Mouse (Mus musculus) MEL (cell line): ENCODE results near the gene Gapdh. TPM values are rescaled to one million over a fixed set of nuclear protein-coding genes. Genes with fewer than 3 reads are reported as not detected.

ENCODE experiments used
- DNase-seq: peaks from one replicate; pipeline ENCODE4 v3.0.0; 2011; ENCODE audit warnings: low read depth, low spot score
- H3K27ac ChIP-seq: 2 replicates; pipeline ENCODE4 v1.5.1; 2012; ENCODE audit warnings: low read depth, mild to moderate bottlenecking, control low read depth, low read length, moderate library complexity; ENCODE audit not compliant: control insufficient read depth
- H3K27me3 ChIP-seq, 2 experiments: fragments of 150-350 bp in 1 of 2; sonication (generic) in 1 of 2; 2 replicates each; pipeline ENCODE4 v1.6.1; 2012; ENCODE audit warnings: low read length in 2 of 2, mild to moderate bottlenecking in 2 of 2, improper control_type of control experiment in 1 of 2, moderate library complexity in 1 of 2; ENCODE audit not compliant: insufficient read depth in 2 of 2, control insufficient read depth in 1 of 2
- H3K36me3 ChIP-seq, 2 experiments: 2 replicates each; pipeline ENCODE4 v1.6.1; 2012 to 2014; ENCODE audit warnings: low read length in 2 of 2, improper control_type of control experiment in 1 of 2, inconsistent platforms in 1 of 2, mild to moderate bottlenecking in 1 of 2; ENCODE audit not compliant: insufficient read depth in 2 of 2, control insufficient read depth in 1 of 2
- H3K4me1 ChIP-seq, 2 experiments: fragments of 150-350 bp in 1 of 2; sonication (generic) in 1 of 2; 2 replicates each; pipeline ENCODE4 v1.6.1; 2012; ENCODE audit warnings: low read length in 2 of 2, improper control_type of control experiment in 1 of 2, mild to moderate bottlenecking in 1 of 2; ENCODE audit not compliant: insufficient read depth in 2 of 2, control insufficient read depth in 1 of 2
- H3K4me3 ChIP-seq, 2 experiments: fragments of 150-350 bp in 1 of 2; sonication (generic) in 1 of 2; 2 replicates each; pipeline ENCODE4 v1.5.1; 2012; ENCODE audit warnings: low read depth in 2 of 2, low read length in 2 of 2, mild to moderate bottlenecking in 2 of 2, moderate library complexity in 2 of 2, control low read depth in 1 of 2, improper control_type of control experiment in 1 of 2; ENCODE audit not compliant: control insufficient read depth in 1 of 2, insufficient read depth in 1 of 2
- H3K79me2 ChIP-seq: 2 replicates; pipeline ENCODE4 v1.6.1; 2012; ENCODE audit warnings: mild to moderate bottlenecking, low read length, moderate library complexity; ENCODE audit not compliant: control insufficient read depth, poor library complexity, insufficient read depth
- H3K9ac ChIP-seq: 2 replicates; pipeline ENCODE4 v1.6.1; 2012; ENCODE audit warnings: low read depth, mild to moderate bottlenecking, control low read depth, low read length, moderate library complexity; ENCODE audit not compliant: control insufficient read depth, poor library complexity, severe bottlenecking
- H3K9me3 ChIP-seq: fragments of 150-350 bp; sonication (generic); replicated peaks from 2 replicates; pipeline ENCODE4 v1.6.1; 2012; ENCODE audit warnings: mild to moderate bottlenecking, low read length, improper control_type of control experiment, moderate library complexity; ENCODE audit not compliant: insufficient read depth
- CHD1 ChIP-seq: IDR thresholded peaks from 2 replicates; pipeline ENCODE4 v1.6.1; 2012; ENCODE audit warnings: low read depth, mild to moderate bottlenecking, inconsistent platforms, low read length, improper control_type of control experiment
- CHD2 ChIP-seq: IDR thresholded peaks from 2 replicates; pipeline ENCODE4 v1.6.1; 2011; ENCODE audit warnings: low read length, improper control_type of control experiment
- CTCF ChIP-seq, 3 experiments: IDR thresholded peaks in 2 of 3; conservative IDR thresholded peaks in 1 of 3; 2 replicates each; pipeline ENCODE4 v1.5.1; 2011 to 2012; ENCODE audit warnings: low read length in 3 of 3, low read depth in 2 of 3, mild to moderate bottlenecking in 2 of 3, improper control_type of control experiment in 1 of 3, inconsistent platforms in 1 of 3, mixed read lengths in 1 of 3, moderate library complexity in 1 of 3; ENCODE audit not compliant: control insufficient read depth in 1 of 3, insufficient read depth in 1 of 3, poor library complexity in 1 of 3, severe bottlenecking in 1 of 3
- E2F4 ChIP-seq: IDR thresholded peaks from 2 replicates; pipeline ENCODE4 v1.6.1; 2011; ENCODE audit warnings: low read depth, low read length, improper control_type of control experiment, borderline replicate concordance
- EP300 ChIP-seq, 2 experiments: IDR thresholded peaks; 2 replicates each; pipeline ENCODE4 v1.6.1; 2011; ENCODE audit warnings: improper control_type of control experiment in 2 of 2, low read length in 2 of 2, low read depth in 1 of 2, mild to moderate bottlenecking in 1 of 2
- MAZ ChIP-seq: IDR thresholded peaks from 2 replicates; pipeline ENCODE4 v1.6.1; 2012; ENCODE audit warnings: low read depth, mild to moderate bottlenecking, inconsistent platforms, low read length, improper control_type of control experiment
- MYB ChIP-seq: IDR thresholded peaks from 2 replicates; pipeline ENCODE4 v1.6.1; 2011; ENCODE audit warnings: mild to moderate bottlenecking, low read depth, low read length, improper control_type of control experiment
- MYC ChIP-seq: IDR thresholded peaks from 2 replicates; pipeline ENCODE4 v1.6.1; 2011; ENCODE audit warnings: low read depth, mild to moderate bottlenecking, low read length, improper control_type of control experiment, moderate library complexity
- NELFE ChIP-seq: IDR thresholded peaks from 2 replicates; pipeline ENCODE4 v1.6.1; 2011; ENCODE audit warnings: low read depth, low read length, improper control_type of control experiment
- POLR2AphosphoS2 ChIP-seq: IDR thresholded peaks from 2 replicates; pipeline ENCODE4 v1.6.1; 2011; ENCODE audit warnings: low read length, improper control_type of control experiment
- POLR2AphosphoS5 ChIP-seq: IDR thresholded peaks from 2 replicates; pipeline ENCODE4 v1.6.1; 2012; ENCODE audit warnings: low read depth, borderline replicate concordance, mild to moderate bottlenecking, inconsistent platforms, low read length, moderate library complexity, mixed read lengths
- RCOR1 ChIP-seq: IDR thresholded peaks from 2 replicates; pipeline ENCODE4 v1.6.1; 2012; ENCODE audit warnings: low read depth, mild to moderate bottlenecking, inconsistent platforms, low read length, improper control_type of control experiment
- TAL1 ChIP-seq: IDR thresholded peaks from 2 replicates; pipeline ENCODE4 v1.6.1; 2012; ENCODE audit warnings: mild to moderate bottlenecking, inconsistent platforms, low read length, moderate library complexity, mixed read lengths
- USF1 ChIP-seq: IDR thresholded peaks from 2 replicates; pipeline ENCODE4 v1.6.1; 2014; ENCODE audit warnings: low read depth, mild to moderate bottlenecking, inconsistent platforms, low read length, improper control_type of control experiment, moderate library complexity
- ZC3H11A ChIP-seq: IDR thresholded peaks from 2 replicates; pipeline ENCODE4 v1.6.1; 2012; ENCODE audit warnings: low read depth, mild to moderate bottlenecking, inconsistent platforms, low read length, improper control_type of control experiment
- polyA plus RNA-seq, 2 experiments: library from polyadenylated mRNA; stranded (reverse) in 1 of 2; unstranded in 1 of 2; fragments of >175 nt in 1 of 2; fragments of >200 nt in 1 of 2; gene quantifications; 2 replicates each; pipeline versions ENCODE4 v1.2.1 to v1.2.4; 2012; ENCODE audit warnings: low replicate concordance in 2 of 2, low read depth in 1 of 2; ENCODE audit not compliant: insufficient read length in 2 of 2, insufficient read depth in 1 of 2, missing spikeins in 1 of 2
- total RNA-seq: library from RNA; depleted of rRNA; stranded (reverse); fragments of 300-350 nt; gene quantifications from 2 replicates; pipeline ENCODE4 v1.2.3, GENCODE M21; 2012; rRNA removed

Gene Gapdh
- total and polyA plus RNA-seq, 3 experiments, result 723 to 1,834 TPM; not detected in 1

- Histone ChIP-seq H3K4me3 (no peak overlapping the region), H3K36me3 (peaks cover 7 to 24% of the 10 kb centered on the region in 2 experiments), H3K9me3 (no peaks in the 10 kb centered on the region), H3K79me2 (peaks cover 22% of the 10 kb centered on the region), H3K27ac (no peak overlapping the region)
- no peak for DNase-seq
- no peak for TF ChIP-seq MAZ
- TF ChIP-seq, all 39 proteins: peak for 0
- no peak overlapping the region for H3K9ac ChIP-seq
- no peaks in the 10 kb centered on the region for H3K27me3 ChIP-seq
- peaks cover 5 to 6% of the 10 kb centered on the region in 2 experiments; a peak in 2 of 4 replicates for H3K4me1 ChIP-seq
Observed at GRCm38 (mm10) chr6:125128724-125129123, 37.5 kb downstream of the Gapdh start.

DNA sequence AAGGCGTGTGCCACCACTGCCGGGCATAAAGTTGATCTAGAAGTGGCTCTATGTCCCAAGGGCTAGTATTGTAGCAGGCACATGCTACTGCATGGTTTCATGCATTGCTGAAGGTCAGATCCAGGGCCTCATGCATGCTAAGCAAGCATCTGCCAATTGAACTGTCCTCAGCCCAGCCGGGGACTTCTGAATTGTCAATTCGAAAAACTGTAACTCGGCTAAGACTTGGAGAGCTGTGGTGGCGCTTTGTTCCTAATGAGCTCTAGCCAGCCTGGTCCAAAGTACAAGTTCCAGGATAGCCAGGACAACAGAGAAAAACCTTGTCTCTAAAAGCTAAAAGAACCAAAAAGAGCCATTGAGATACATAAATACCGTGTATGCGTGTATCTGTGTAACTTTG, 46.9 kb downstream of the Gapdh start:
- Histone ChIP-seq H3K9me3 (no peaks in the 10 kb centered on the region), H3K36me3 (peaks cover 0 to 59% of the 10 kb centered on the region in 2 experiments; a peak in 2 of 4 replicates), H3K27me3 (no peaks in the 10 kb centered on the region), H3K4me1 (no peaks in the 10 kb centered on the region), H3K79me2 (0 out of 2 replicates have a peak, but pooled peaks cover 1% of the 10 kb centered on the region), H3K9ac (no peak overlapping the region), H3K4me3 (no peak overlapping the region), H3K27ac (no peak overlapping the region)
- DNase-seq, result no peak
- TF ChIP-seq E2F4 (no peak), RCOR1 (no peak), USF1 (no peak), POLR2AphosphoS2 (no peak), POLR2AphosphoS5 (no peak), NELFE (no peak), EP300 (IDR thresholded peaks at IDR 0.05; ENCODE audit: low read depth in 1 of 2, low read length in 2 of 2) (no peak)

GRCm38 (mm10) chr6:125112553-125112952, 53.7 kb downstream of the Gapdh start:
- no peak for TF ChIP-seq MYB
- TF ChIP-seq CHD1, result no peak
- no peak for TF ChIP-seq MYC
- TF ChIP-seq RCOR1, result no peak
- no peak for TF ChIP-seq ZC3H11A
- TF ChIP-seq CTCF (IDR thresholded peaks at IDR 0.05 in 2 of 3, conservative IDR thresholded peaks at IDR 0.05 in 1 of 3; ENCODE audit: control insufficient read depth in 1 of 3, insufficient read depth in 1 of 3, low read depth in 2 of 3, low read length in 3 of 3, poor library complexity in 1 of 3, severe bottlenecking in 1 of 3), result no peak
- no peak for TF ChIP-seq POLR2AphosphoS2
- TF ChIP-seq CHD2, result no peak
- TF ChIP-seq TAL1, result no peak
- no peak for TF ChIP-seq E2F4
- Histone ChIP-seq H3K4me3 (no peak overlapping the region), H3K79me2 (0 out of 2 replicates have a peak, but pooled peaks cover 1% of the 10 kb centered on the region), H3K27me3 (no peaks in the 10 kb centered on the region), H3K27ac (no peak overlapping the region), H3K9me3 (no peaks in the 10 kb centered on the region), H3K9ac (no peak overlapping the region), H3K4me1 (no peaks in the 10 kb centered on the region), H3K36me3 (peaks cover 0 to 48% of the 10 kb centered on the region in 2 experiments; a peak in 2 of 4 replicates)
- DNase-seq, result no peak

Other genes with a start within 250 kb of the Gapdh start
- 19.8 and 31.8 TPM in 2 replicates for gene Ptms, start 246.4 kb downstream of the Gapdh start, total RNA-seq
- gene Ptms, start 246.4 kb downstream of the Gapdh start, polyA plus RNA-seq, result 100 to 1,000 TPM in 1 of 2 experiments, not detected in 1; 177 TPM
- 133 and 154 TPM in 2 replicates for gene Mlf2, start 235.1 kb downstream of the Gapdh start, total RNA-seq
- gene Mlf2, start 235.1 kb downstream of the Gapdh start, polyA plus RNA-seq, result 100 to 1,000 TPM in 1 of 2 experiments, not detected in 1; 340 TPM
- gene Cops7a, start 200.9 kb downstream of the Gapdh start, total RNA-seq, result 75.1 and 85.0 TPM in 2 replicates
- 100 to 1,000 TPM in 1 of 2 experiments, not detected in 1; 150 TPM for gene Cops7a, start 200.9 kb downstream of the Gapdh start, polyA plus RNA-seq
- 0.19 and 0.33 TPM in 2 replicates for gene Pianp, start 169.8 kb downstream of the Gapdh start, total RNA-seq
- 1 to 10 TPM in 1 of 2 experiments, not detected in 1; 5.5 TPM for gene Pianp, start 169.8 kb downstream of the Gapdh start, polyA plus RNA-seq
- 19.2 and 19.5 TPM in 2 replicates for gene Zfp384, start 157.3 kb downstream of the Gapdh start, total RNA-seq
- gene Zfp384, start 157.3 kb downstream of the Gapdh start, polyA plus RNA-seq, result 10 to 100 TPM in 1 of 2 experiments, not detected in 1; 57.4 TPM
- gene Ing4, start 126.7 kb downstream of the Gapdh start, total RNA-seq, result 26.3 and 29.5 TPM in 2 replicates
- 10 to 100 TPM in 1 of 2 experiments, not detected in 1; 34.9 TPM for gene Ing4, start 126.7 kb downstream of the Gapdh start, polyA plus RNA-seq
- gene Acrbp, start 116.8 kb downstream of the Gapdh start, total RNA-seq, result 1.2 and 3.3 TPM in 2 replicates
- 1 to 10 TPM in 1 of 2 experiments, not detected in 1; 5.3 TPM for gene Acrbp, start 116.8 kb downstream of the Gapdh start, polyA plus RNA-seq
- gene Lpar5, start 98.5 kb downstream of the Gapdh start, total RNA-seq, result 2.8 and 3.5 TPM in 2 replicates
- gene Lpar5, start 98.5 kb downstream of the Gapdh start, polyA plus RNA-seq, result 10 to 100 TPM in 1 of 2 experiments, not detected in 1; 16.2 TPM
- gene Chd4, start 70.5 kb downstream of the Gapdh start, total RNA-seq, result 173 and 193 TPM in 2 replicates
- gene Chd4, start 70.5 kb downstream of the Gapdh start, polyA plus RNA-seq, result 100 to 1,000 TPM in 1 of 2 experiments, 10 to 100 TPM in 1; 93.0 to 232 TPM
- 210 and 263 TPM in 2 replicates for gene Nop2, start 34.6 kb downstream of the Gapdh start, total RNA-seq
- gene Nop2, start 34.6 kb downstream of the Gapdh start, polyA plus RNA-seq, result 100 to 1,000 TPM; 221 to 337 TPM
- gene Iffo1, start 21.2 kb downstream of the Gapdh start, total RNA-seq, result 75.4 and 96.1 TPM in 2 replicates
- 10 to 100 TPM in 1 of 2 experiments, not detected in 1; 96.9 TPM for gene Iffo1, start 21.2 kb downstream of the Gapdh start, polyA plus RNA-seq
- 86.6 and 88.8 TPM in 2 replicates for gene Ncapd2, start 25.2 kb upstream of the Gapdh start, total RNA-seq
- 100 to 1,000 TPM in 1 of 2 experiments, not detected in 1; 394 TPM for gene Ncapd2, start 25.2 kb upstream of the Gapdh start, polyA plus RNA-seq
- gene Mrpl51, start 25.3 kb upstream of the Gapdh start, total RNA-seq, result 208 and 251 TPM in 2 replicates
- gene Mrpl51, start 25.3 kb upstream of the Gapdh start, polyA plus RNA-seq, result 100 to 1,000 TPM in 1 of 2 experiments, not detected in 1; 286 TPM
- gene Vamp1, start 49.1 kb upstream of the Gapdh start, total RNA-seq, result 1.1 and 1.5 TPM in 2 replicates
- gene Vamp1, start 49.1 kb upstream of the Gapdh start, polyA plus RNA-seq, result 1 to 10 TPM in 1 of 2 experiments, not detected in 1; 5.5 TPM
- 2.1 and 2.5 TPM in 2 replicates for gene Tapbpl, start 65.4 kb upstream of the Gapdh start, total RNA-seq
- 1 to 10 TPM in 1 of 2 experiments, not detected in 1; 5.2 TPM for gene Tapbpl, start 65.4 kb upstream of the Gapdh start, polyA plus RNA-seq
- not detected in 2 replicates for gene Cd27, start 70.5 kb upstream of the Gapdh start, total RNA-seq
- under 1 TPM in 1 of 2 experiments, not detected in 1; 0.46 TPM for gene Cd27, start 70.5 kb upstream of the Gapdh start, polyA plus RNA-seq
- gene Tuba3a, start 119.6 kb upstream of the Gapdh start, total RNA-seq, result not detected in 2 replicates
- under 1 TPM in 1 of 2 experiments, not detected in 1; 0.06 TPM for gene Tuba3a, start 119.6 kb upstream of the Gapdh start, polyA plus RNA-seq
- 35.0 and 47.6 TPM in 2 replicates for gene Ltbr, start 147.4 kb upstream of the Gapdh start, total RNA-seq
- gene Ltbr, start 147.4 kb upstream of the Gapdh start, polyA plus RNA-seq, result 10 to 100 TPM in 1 of 2 experiments, not detected in 1; 64.2 TPM
- gene Scnn1a, start 154.2 kb upstream of the Gapdh start, total RNA-seq, result 0.07 TPM in 1 of 2 replicates, not detected in the other
- gene Scnn1a, start 154.2 kb upstream of the Gapdh start, polyA plus RNA-seq, result under 1 TPM in 1 of 2 experiments, not detected in 1; 0.50 TPM
- 16.6 and 22.0 TPM in 2 replicates for gene Tnfrsf1a, start 182.9 kb upstream of the Gapdh start, total RNA-seq
- gene Tnfrsf1a, start 182.9 kb upstream of the Gapdh start, polyA plus RNA-seq, result 10 to 100 TPM in 1 of 2 experiments, not detected in 1; 43.4 TPM
- gene Plekhg6, start 214.3 kb upstream of the Gapdh start, total RNA-seq, result not detected in 2 replicates
- gene Plekhg6, start 214.3 kb upstream of the Gapdh start, polyA plus RNA-seq, result under 1 TPM in 1 of 2 experiments, not detected in 1; 0.13 TPM